In genomic region chr8:61041951-61042350, GRCm38 (mm10) we compare ENCODE assay signal across 8 mouse cellular contexts. TPM values are rescaled to one million over a fixed set of nuclear protein-coding genes. Genes with fewer than 3 reads are reported as not detected.
DNase-seq lines count a peak whose midpoint lies in the region; ATAC-seq lines count a peak whose summit lies in the region.

No protein-coding gene starts in this region.

- H3K27me3 ChIP-seq in embryonic facial prominence, embryonic 11.5 days (ENCODE audit: control insufficient read depth, insufficient read depth, low read length), result no peaks in the 10 kb centered on the region
- no peaks in the 10 kb centered on the region for H3K27me3 ChIP-seq in limb, embryonic 10.5 days (ENCODE audit: low read depth, poor library complexity, severe bottlenecking)
- H3K27me3 ChIP-seq in neural tube, embryonic 11.5 days (ENCODE audit: control insufficient read depth, insufficient read depth, low read length), result no peaks in the 10 kb centered on the region

- no peaks in the 10 kb centered on the region for H3K36me3 ChIP-seq in embryonic facial prominence, embryonic 11.5 days (replicated peaks; ENCODE audit: control insufficient read depth, insufficient read depth, low read depth, low read length)
- peaks cover 7% of the 10 kb centered on the region for H3K36me3 ChIP-seq in limb, embryonic 10.5 days
- H3K36me3 ChIP-seq in neural tube, embryonic 11.5 days (ENCODE audit: control insufficient read depth, insufficient read depth, low read length), result no peaks in the 10 kb centered on the region

- H3K9ac ChIP-seq in embryonic facial prominence, embryonic 11.5 days (replicated peaks; ENCODE audit: low read length), result no peak overlapping the region
- no peak overlapping the region for H3K9ac ChIP-seq in neural tube, embryonic 11.5 days (ENCODE audit: low read length)

- H3K4me1 ChIP-seq in embryonic facial prominence, embryonic 11.5 days (ENCODE audit: control insufficient read depth, insufficient read depth, low read length), result no peaks in the 10 kb centered on the region
- H3K4me1 ChIP-seq in limb, embryonic 10.5 days, result no peaks in the 10 kb centered on the region
- no peaks in the 10 kb centered on the region for H3K4me1 ChIP-seq in neural tube, embryonic 11.5 days (ENCODE audit: control insufficient read depth, insufficient read depth, low read length)

- no peak overlapping the region for H3K27ac ChIP-seq in embryonic facial prominence, embryonic 11.5 days (replicated peaks; ENCODE audit: low read depth, low read length)
- no peak overlapping the region for H3K27ac ChIP-seq in limb, embryonic 10.5 days
- H3K27ac ChIP-seq in neural tube, embryonic 11.5 days (ENCODE audit: low read depth, low read length), result no peak overlapping the region

- no peaks in the 10 kb centered on the region for H3K9me3 ChIP-seq in embryonic facial prominence, embryonic 11.5 days (replicated peaks; ENCODE audit: control insufficient read depth, low read length)
- H3K9me3 ChIP-seq in limb, embryonic 10.5 days (replicated peaks), result no peaks in the 10 kb centered on the region
- H3K9me3 ChIP-seq in neural tube, embryonic 11.5 days (ENCODE audit: control insufficient read depth, low read length), result no peaks in the 10 kb centered on the region

- ATAC-seq in embryonic facial prominence, embryonic 11.5 days (replicated peaks; ENCODE audit: insufficient number of reproducible peaks, low FRiP score, low TSS enrichment, low read depth), result no peak
- no peak for ATAC-seq in neural tube, embryonic 11.5 days (ENCODE audit: insufficient read depth, low FRiP score, low TSS enrichment)

- peak; percentile 27 for DNase-seq in ovary, postnatal 36 days (ENCODE audit: low spot score)
- DNase-seq in ovary, adult 18-20 months (ENCODE audit: low spot score), result no peak
- DNase-seq in adrenal gland, postnatal 14 days, result peak; percentile 72
- DNase-seq in embryonic facial prominence, embryonic 11.5 days (ENCODE audit: low spot score), result peak; percentile 82
- peak; percentile 39 for DNase-seq in hindlimb bud, embryonic 11.5 days (ENCODE audit: extremely low spot score, low read depth, low spot score)
- DNase-seq in limb, embryonic 10.5 days (ENCODE audit: low spot score), result peak; percentile 55
- DNase-seq in neural tube, embryonic 11.5 days (ENCODE audit: low spot score), result peak; percentile 70
- DNase-seq in yolk sac, embryonic 10.5 days (ENCODE audit: low spot score), result peak; percentile 35

- no peak overlapping the region for H3K4me3 ChIP-seq in embryonic facial prominence, embryonic 11.5 days (ENCODE audit: low read depth, low read length)
- no peak overlapping the region for H3K4me3 ChIP-seq in limb, embryonic 10.5 days
- H3K4me3 ChIP-seq in neural tube, embryonic 11.5 days (ENCODE audit: low read depth, low read length), result no peak overlapping the region

- H3K4me2 ChIP-seq in embryonic facial prominence, embryonic 11.5 days (ENCODE audit: low read depth, low read length), result no peak overlapping the region
- H3K4me2 ChIP-seq in neural tube, embryonic 11.5 days (ENCODE audit: low read depth), result no peak overlapping the region

RNA-seq across cellular contexts. Expression of gene Nek1, which starts 49.0 kb away (rescaled TPM):
- total RNA-seq in adrenal gland, postnatal 14 days (2021), result 13.5 and 15.8 TPM in 2 replicates
- polyA plus RNA-seq in embryonic facial prominence, embryonic 11.5 days (2014; fragmentation: Nextera tagmentation; extraction: Ambion mirVana), result 22.7 and 24.5 TPM in 2 replicates
- polyA plus RNA-seq in limb, embryonic 10.5 days (2016; fragmentation: Nextera tagmentation; extraction: Ambion mirVana), result 14.7 and 18.3 TPM in 2 replicates
- 19.1 and 22.5 TPM in 2 replicates for polyA plus RNA-seq in neural tube, embryonic 11.5 days (2014; fragmentation: Nextera tagmentation; extraction: Ambion mirVana)

RNA-seq across cellular contexts. Expression of gene Clcn3, which starts 58.9 kb away (rescaled TPM):
- 37.9 and 38.6 TPM in 2 replicates for total RNA-seq in adrenal gland, postnatal 14 days (2021)
- 18.0 and 19.7 TPM in 2 replicates for polyA plus RNA-seq in embryonic facial prominence, embryonic 11.5 days (2014; fragmentation: Nextera tagmentation; extraction: Ambion mirVana)
- polyA plus RNA-seq in limb, embryonic 10.5 days (2016; fragmentation: Nextera tagmentation; extraction: Ambion mirVana), result 10.9 and 11.8 TPM in 2 replicates
- 33.4 and 37.5 TPM in 2 replicates for polyA plus RNA-seq in neural tube, embryonic 11.5 days (2014; fragmentation: Nextera tagmentation; extraction: Ambion mirVana)
